Mouse (Mus musculus) ovary, postnatal 14 days (tissue): ENCODE data around the gene Rnf167.

ENCODE experiments used
- DNase-seq: peaks from one replicate; pipeline ENCODE4 v3.0.0; 2022; ENCODE audit warnings: low spot score

The Rnf167 gene

GRCm38 (mm10) chr11:70678092-70678491, 31.1 kb downstream of the Rnf167 start:
- no peak for DNase-seq

- DNase-seq = no peak
Observed at GRCm38 (mm10) chr11:70678576-70678975, 31.5 kb downstream of the Rnf167 start.

- no peak for DNase-seq
Observed at GRCm38 (mm10) chr11:70679361-70679760, 32.3 kb downstream of the Rnf167 start.

- no peak for DNase-seq
Observed at GRCm38 (mm10) chr11:70679894-70680293, 32.9 kb downstream of the Rnf167 start.

GRCm38 (mm10) chr11:70681170-70681569, 34.1 kb downstream of the Rnf167 start:
- no peak for DNase-seq

GRCm38 (mm10) chr11:70681897-70682581, 35.0 kb downstream of the Rnf167 start:
- peak; percentile 33 for DNase-seq

- no peak for DNase-seq
Observed at GRCm38 (mm10) chr11:70683640-70684039, 36.6 kb downstream of the Rnf167 start.

- peak; percentile 37 for DNase-seq
Observed at GRCm38 (mm10) chr11:70686901-70687566, 40.0 kb downstream of the Rnf167 start.

GRCm38 (mm10) chr11:70687601-70688199, 40.7 kb downstream of the Rnf167 start, which contains the start of gene Camta2:
Gene Camta2, minus strand, starts transcription at chr11:70688105.
- peak; percentile 80 for DNase-seq

GRCm38 (mm10) chr11:70688372-70688771, 41.3 kb downstream of the Rnf167 start:
- no peak for DNase-seq

GRCm38 (mm10) chr11:70689578-70689977, 42.5 kb downstream of the Rnf167 start:
- DNase-seq = no peak

GRCm38 (mm10) chr11:70693504-70693903, 46.5 kb downstream of the Rnf167 start:
- DNase-seq = no peak

GRCm38 (mm10) chr11:70697376-70697775, 50.3 kb downstream of the Rnf167 start:
- DNase-seq = no peak

- DNase-seq = no peak
Observed at GRCm38 (mm10) chr11:70699051-70699450, 52.0 kb downstream of the Rnf167 start.

GRCm38 (mm10) chr11:70699722-70700556, 52.9 kb downstream of the Rnf167 start, which contains the start of the genes Inca1 and Kif1c:
Gene Inca1, minus strand, starts transcription at chr11:70700155.
Gene Kif1c, plus strand, starts transcription at chr11:70700548.
- peak; percentile 98 for DNase-seq

- peak; percentile 66 for DNase-seq
Observed at GRCm38 (mm10) chr11:70700613-70701012, 53.6 kb downstream of the Rnf167 start.
